Mouse (Mus musculus) stomach, postnatal 0 days (tissue): Measurements from ENCODE around the gene Cux1. TPM values are rescaled to one million over a fixed set of nuclear protein-coding genes. Genes with fewer than 3 reads are reported as not detected.

Experiments used
- ATAC-seq: fragments of 200-750 bp; cut with Nextera tagmentation; 2 replicates; pipeline ENCODE4 v1.8.0; 2017; ENCODE audit not compliant: low FRiP score, low TSS enrichment
- DNase-seq: peaks from one replicate; pipeline ENCODE4 v3.0.0-alpha.2; 2016; ENCODE audit warnings: low spot score
- H3K27ac ChIP-seq: fragments of 300-500 bp; sonication (generic); replicated peaks from 2 replicates; pipeline ENCODE4 v1.5.1; 2014; ENCODE audit warnings: mild to moderate bottlenecking, control low read depth
- H3K27me3 ChIP-seq: fragments of 300-500 bp; sonication (generic); 2 replicates; pipeline ENCODE4 v1.6.1; 2014; ENCODE audit warnings: low read length; ENCODE audit not compliant: control insufficient read depth, insufficient read depth
- H3K36me3 ChIP-seq: fragments of 300-500 bp; sonication (generic); 2 replicates; pipeline ENCODE4 v1.6.1; 2014; ENCODE audit warnings: low read length, mixed read lengths; ENCODE audit not compliant: control insufficient read depth, insufficient read depth
- H3K4me1 ChIP-seq: fragments of 300-500 bp; sonication (generic); replicated peaks from 2 replicates; pipeline ENCODE4 v1.6.1; 2014; ENCODE audit warnings: antibody characterized with exemption; ENCODE audit not compliant: control insufficient read depth, insufficient read depth
- H3K4me2 ChIP-seq: fragments of 300-500 bp; sonication (generic); replicated peaks from 2 replicates; pipeline ENCODE4 v1.6.1; 2014; ENCODE audit warnings: low read depth, mild to moderate bottlenecking, control low read depth, moderate library complexity
- H3K4me3 ChIP-seq: fragments of 300-500 bp; sonication (generic); 2 replicates; pipeline ENCODE4 v1.5.1; 2014; ENCODE audit warnings: low read depth, low read length, control low read depth
- H3K9ac ChIP-seq: fragments of 300-500 bp; sonication (generic); 2 replicates; pipeline ENCODE4 v1.6.1; 2014; ENCODE audit warnings: mild to moderate bottlenecking, low read length, control low read depth, mixed read lengths
- H3K9me3 ChIP-seq: fragments of 300-500 bp; sonication (generic); 2 replicates; pipeline ENCODE4 v1.6.1; 2016; ENCODE audit warnings: low read length; ENCODE audit not compliant: control insufficient read depth
- CTCF ChIP-seq: IDR thresholded peaks from 2 replicates; pipeline ENCODE4 v1.5.1; 2016; ENCODE audit warnings: antibody characterized with exemption, low read depth, mild to moderate bottlenecking, moderate library complexity
- EP300 ChIP-seq: optimal IDR thresholded peaks from 2 replicates; pipeline ENCODE3; 2016; ENCODE audit warnings: antibody characterized with exemption
- WGBS: fragments of 180-500 bp; shearing (Covaris S2); extraction: QIAGEN DNeasy Blood & Tissue Kit; methylation state at CpG from one replicate; pipeline ENCODE4 v1.1.7; 2014; 5-methylcytosine and 5-hydroxymethylcytosine counted together
- polyA plus RNA-seq: library from polyadenylated mRNA; unstranded; fragments of >200 nt; fragmentation: Nextera tagmentation; extraction: Ambion mirVana; gene quantifications from 2 replicates; pipeline ENCODE4 v1.2.1, GENCODE M21; 2015

Cux1 gene
- polyA plus RNA-seq, 1 experiment from 2014 or later: 33.7 TPM

- H3K4me3 ChIP-seq: no peak overlapping the region
- no peaks in the 10 kb centered on the region for H3K9me3 ChIP-seq
- 45% methylated on average over 6 of the region's 6 CpGs for WGBS
- H3K36me3 ChIP-seq: no peaks in the 10 kb centered on the region
- H3K4me1 ChIP-seq: peaks cover 17% of the 10 kb centered on the region
- no peak for ATAC-seq
- DNase-seq: peak; percentile 26
- H3K4me2 ChIP-seq: no peak overlapping the region
- no peak overlapping the region for H3K9ac ChIP-seq
- no peak overlapping the region for H3K27ac ChIP-seq
- H3K27me3 ChIP-seq: no peaks in the 10 kb centered on the region
- TF ChIP-seq EP300: no peak
- no peak for TF ChIP-seq CTCF
These were observed 104.7 kb downstream of the Cux1 start for GRCm38 (mm10) chr5:136462613-136463012.

- Histone ChIP-seq H3K9me3 (no peaks in the 10 kb centered on the region), H3K27me3 (no peaks in the 10 kb centered on the region), H3K27ac (no peak overlapping the region), H3K9ac (no peak overlapping the region), H3K36me3 (no peaks in the 10 kb centered on the region), H3K4me1 (peaks cover 14% of the 10 kb centered on the region), H3K4me2 (no peak overlapping the region), H3K4me3 (no peak overlapping the region)
- no peak for DNase-seq
- 89% methylated on average over 6 of the region's 6 CpGs for WGBS
- ATAC-seq: no peak
- TF ChIP-seq CTCF (no peak), EP300 (no peak)
These were observed 107.4 kb downstream of the Cux1 start for GRCm38 (mm10) chr5:136459901-136460300.

GRCm38 (mm10) chr5:136458893-136459499, 108.3 kb downstream of the Cux1 start:
- TF ChIP-seq EP300 (no peak), CTCF (no peak)
- DNase-seq: no peak
- H3K4me1 ChIP-seq: peaks cover 9% of the 10 kb centered on the region
- H3K9me3 ChIP-seq: no peaks in the 10 kb centered on the region
- H3K4me3 ChIP-seq: no peak overlapping the region
- no peak overlapping the region for H3K4me2 ChIP-seq
- WGBS: 57% methylated on average over 11 of the region's 11 CpGs
- no peaks in the 10 kb centered on the region for H3K27me3 ChIP-seq
- ATAC-seq: peak; percentile 38
- H3K27ac ChIP-seq: peak overlapping the region; percentile 65
- H3K36me3 ChIP-seq: no peaks in the 10 kb centered on the region
- H3K9ac ChIP-seq: no peak overlapping the region

DNA sequence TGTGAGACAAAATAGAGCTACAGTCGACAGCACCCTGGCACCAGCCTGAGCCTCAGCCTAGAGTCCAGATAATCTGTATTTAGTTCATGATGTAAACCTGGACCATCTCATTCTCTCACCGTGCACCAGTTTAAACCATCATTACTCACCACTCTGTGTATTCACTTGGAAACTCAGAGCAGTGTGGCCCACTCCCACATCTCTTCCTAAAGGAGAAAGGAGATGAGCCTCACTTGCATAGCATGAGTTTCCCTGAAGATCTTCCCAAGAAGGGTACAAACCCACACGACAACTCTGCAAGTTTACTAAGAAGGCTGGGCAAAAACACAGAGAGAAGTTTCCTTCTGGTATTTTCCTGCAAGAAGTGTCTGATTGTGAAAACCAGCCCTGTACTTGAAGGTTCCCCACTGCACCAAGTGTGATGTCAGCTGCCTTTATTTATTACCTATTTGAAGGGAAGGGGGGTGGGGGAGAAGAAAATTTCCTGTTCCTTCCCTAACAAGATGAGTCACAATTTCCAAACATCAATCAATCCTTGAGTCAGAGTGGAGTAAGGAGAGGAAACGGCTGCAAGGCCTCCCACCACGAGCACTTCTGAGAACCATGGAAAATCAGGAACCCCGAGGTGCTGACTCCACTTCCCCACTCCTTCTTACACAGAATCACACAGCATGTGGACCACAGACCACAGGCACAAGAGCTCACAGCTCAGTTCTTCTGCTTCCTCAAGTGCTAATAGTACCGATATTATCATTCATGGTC, 109.0 kb downstream of the Cux1 start:
- no peak overlapping the region for H3K9ac ChIP-seq
- no peak overlapping the region for H3K4me2 ChIP-seq
- no peaks in the 10 kb centered on the region for H3K36me3 ChIP-seq
- no peaks in the 10 kb centered on the region for H3K9me3 ChIP-seq
- H3K27ac ChIP-seq: peak overlapping the region; percentile 65
- H3K4me1 ChIP-seq: peaks cover 7% of the 10 kb centered on the region
- TF ChIP-seq EP300 (no peak), CTCF (no peak)
- WGBS: 23% methylated on average over 7 of the region's 7 CpGs
- H3K4me3 ChIP-seq: no peak overlapping the region
- DNase-seq: peak; percentile 20
- no peaks in the 10 kb centered on the region for H3K27me3 ChIP-seq
- peak; percentile 77 for ATAC-seq

DNA sequence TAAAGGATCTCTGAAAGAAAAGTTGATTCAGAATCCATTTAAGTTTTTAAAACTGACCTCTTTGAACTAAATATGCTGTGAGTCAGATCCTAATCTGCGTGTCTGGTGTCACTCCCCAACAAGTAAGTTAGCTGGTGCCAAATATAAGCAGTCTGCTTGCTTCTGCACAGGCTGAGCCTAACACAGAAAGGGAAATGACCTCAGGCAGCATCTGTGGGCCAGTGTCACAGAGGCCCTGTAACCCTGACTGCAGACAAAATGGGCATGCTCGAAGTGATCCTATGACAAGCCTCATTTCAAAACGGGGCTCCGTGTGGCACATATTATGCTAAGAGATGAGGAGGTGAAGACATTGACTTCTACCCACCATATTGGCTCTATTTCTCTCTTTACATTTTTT, 110.9 kb downstream of the Cux1 start:
- Histone ChIP-seq H3K27ac (no peak overlapping the region), H3K4me3 (no peak overlapping the region), H3K4me2 (no peak overlapping the region), H3K9me3 (no peaks in the 10 kb centered on the region), H3K27me3 (no peaks in the 10 kb centered on the region), H3K36me3 (no peaks in the 10 kb centered on the region), H3K9ac (no peak overlapping the region), H3K4me1 (peaks cover 7% of the 10 kb centered on the region; the same call in 1 of the 2 replicates)
- ATAC-seq (no peak), DNase-seq (no peak)
- WGBS: 64% methylated on average over 4 of the region's 4 CpGs
- no peak for TF ChIP-seq CTCF
- TF ChIP-seq EP300: no peak

DNA sequence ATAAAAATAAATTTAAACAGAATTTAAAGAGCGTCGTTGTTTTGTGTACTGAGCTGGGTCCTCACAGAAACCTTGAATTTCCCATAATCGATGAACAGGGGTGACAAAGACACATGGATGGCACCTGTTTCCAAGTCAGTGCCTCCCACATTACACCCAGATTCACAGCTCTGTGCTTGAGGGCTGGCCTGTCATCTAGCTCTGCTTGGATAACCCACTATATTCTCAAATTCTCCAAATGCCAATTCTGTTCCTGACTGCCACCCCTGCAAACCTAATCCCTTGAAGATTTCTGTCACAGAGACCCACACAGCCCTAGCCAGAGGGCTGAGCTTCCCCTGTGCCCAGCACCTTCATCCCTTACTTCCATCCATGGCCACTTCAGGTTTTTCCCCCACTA, 114.6 kb downstream of the Cux1 start:
- Histone ChIP-seq H3K4me1 (0 out of 2 replicates have a peak, but pooled peaks cover 3% of the 10 kb centered on the region), H3K36me3 (no peaks in the 10 kb centered on the region), H3K27me3 (no peaks in the 10 kb centered on the region), H3K9me3 (no peaks in the 10 kb centered on the region), H3K4me2 (no peak overlapping the region), H3K9ac (no peak overlapping the region), H3K4me3 (no peak overlapping the region), H3K27ac (no peak overlapping the region)
- no peak for ATAC-seq
- no peak for DNase-seq
- 90% methylated on average over 3 of the region's 3 CpGs for WGBS
- no peak for TF ChIP-seq CTCF
- TF ChIP-seq EP300: no peak
